Mouse (Mus musculus) hindbrain, postnatal 0 days (tissue): ENCODE measurements at regions not wholly inside any gene's neighbourhood (a gene's known extent, or its start where the extent isn't known, plus 50 kb on each side); places are given as distances from the start of the nearest gene placed in this dataset.
A peak's percentile ranks its signal among the peaks of the same experiment; 100 is the strongest.

Experiments used
- ATAC-seq: fragments of 200-750 bp; cut with Nextera tagmentation; 2 replicates; pipeline ENCODE4 v1.8.0; 2017; ENCODE audit warnings: mild to moderate bottlenecking, moderate TSS enrichment, moderate library complexity
- DNase-seq: peaks from one replicate; pipeline ENCODE4 v3.0.0-alpha.2; 2015; ENCODE audit warnings: low spot score
- H3K27ac ChIP-seq: fragments of 300-500 bp; sonication (generic); 2 replicates; pipeline ENCODE4 v1.5.1; 2014; ENCODE audit warnings: mild to moderate bottlenecking
- H3K27me3 ChIP-seq: fragments of 300-500 bp; sonication (generic); 2 replicates; pipeline ENCODE4 v1.6.1; 2014; ENCODE audit warnings: low read length, mixed read lengths; ENCODE audit not compliant: insufficient read depth
- H3K36me3 ChIP-seq: fragments of 300-500 bp; sonication (generic); 2 replicates; pipeline ENCODE4 v1.6.1; 2014; ENCODE audit warnings: low read length, mixed read lengths; ENCODE audit not compliant: insufficient read depth
- H3K4me1 ChIP-seq: fragments of 300-500 bp; sonication (generic); 2 replicates; pipeline ENCODE4 v1.6.1; 2014; ENCODE audit warnings: antibody characterized with exemption, low read length, mixed read lengths; ENCODE audit not compliant: insufficient read depth
- H3K4me2 ChIP-seq: fragments of 300-500 bp; sonication (generic); 2 replicates; pipeline ENCODE4 v1.6.1; 2014; ENCODE audit warnings: low read depth, mild to moderate bottlenecking, low read length, moderate library complexity, mixed read lengths
- H3K4me3 ChIP-seq: fragments of 300-500 bp; sonication (generic); 2 replicates; pipeline ENCODE4 v1.5.1; 2014; ENCODE audit warnings: low read length
- H3K9ac ChIP-seq: fragments of 300-500 bp; sonication (generic); replicated peaks from 2 replicates; pipeline ENCODE4 v1.6.1; 2014; ENCODE audit warnings: mild to moderate bottlenecking, low read length, moderate library complexity, mixed read lengths
- H3K9me3 ChIP-seq: fragments of 300-500 bp; sonication (generic); 2 replicates; pipeline ENCODE4 v1.6.1; 2016; ENCODE audit warnings: low read length, mixed read lengths
- CTCF ChIP-seq: IDR thresholded peaks from 2 replicates; pipeline ENCODE4 v1.5.1; 2016; ENCODE audit warnings: antibody characterized with exemption, control low read depth, low read depth
- WGBS: fragments of 180-500 bp; shearing (Covaris S2); extraction: QIAGEN DNeasy Blood & Tissue Kit; methylation state at CpG from one replicate; pipeline ENCODE4 v1.1.7; 2014; 5-methylcytosine and 5-hydroxymethylcytosine counted together

- TF ChIP-seq CTCF, result no peak
- DNase-seq, result peak; percentile 46
- 55% methylated on average over 1 of the region's 1 CpGs for WGBS
- Histone ChIP-seq H3K9me3 (no peaks in the 10 kb centered on the region), H3K27ac (no peak overlapping the region), H3K4me1 (no peaks in the 10 kb centered on the region), H3K27me3 (no peaks in the 10 kb centered on the region), H3K36me3 (no peaks in the 10 kb centered on the region), H3K4me3 (no peak overlapping the region), H3K9ac (no peak overlapping the region), H3K4me2 (no peak overlapping the region)
- no peak for ATAC-seq
Measured at GRCm38 (mm10) chr10:92504271-92504670, 217.9 kb downstream of the Nedd1 start.

GRCm38 (mm10) chr10:92483592-92483991 lies 238.6 kb downstream of the Nedd1 start:
- Histone ChIP-seq H3K36me3 (no peaks in the 10 kb centered on the region), H3K27me3 (no peaks in the 10 kb centered on the region), H3K4me3 (no peak overlapping the region), H3K4me1 (no peaks in the 10 kb centered on the region), H3K4me2 (no peak overlapping the region), H3K27ac (no peak overlapping the region), H3K9me3 (peaks cover 11% of the 10 kb centered on the region; the same call in 1 of the 2 replicates), H3K9ac (no peak overlapping the region)
- DNase-seq (no peak), ATAC-seq (no peak)
- no peak for TF ChIP-seq CTCF
- 80% methylated on average over 1 of the region's 1 CpGs for WGBS

DNA sequence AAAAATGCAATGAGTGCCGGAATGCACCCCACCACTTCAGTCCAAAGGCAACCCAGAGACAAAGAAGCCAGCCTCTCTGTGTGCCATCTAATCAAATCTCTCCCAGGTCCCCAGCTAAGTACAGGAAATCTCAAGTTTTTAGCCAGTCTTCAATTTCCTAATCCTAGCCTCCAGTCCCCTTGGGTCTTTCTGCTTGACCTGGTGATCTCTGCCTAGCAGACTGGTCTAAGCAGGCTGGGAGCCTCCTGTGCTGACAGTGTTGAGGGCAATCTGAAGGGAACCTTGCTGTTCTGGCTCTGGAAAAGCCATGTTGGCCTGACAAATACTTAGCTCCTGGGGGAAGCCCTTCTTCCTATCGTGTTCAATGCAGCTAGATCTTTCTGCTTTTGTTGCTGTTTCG lies 248.9 kb downstream of the Nedd1 start:
- Histone ChIP-seq H3K27ac (no peak overlapping the region), H3K4me2 (no peak overlapping the region), H3K36me3 (no peaks in the 10 kb centered on the region), H3K9me3 (no peaks in the 10 kb centered on the region), H3K4me3 (no peak overlapping the region), H3K4me1 (no peaks in the 10 kb centered on the region), H3K9ac (no peak overlapping the region), H3K27me3 (no peaks in the 10 kb centered on the region)
- ATAC-seq (no peak), DNase-seq (no peak)
- WGBS, result 54% methylated on average over 3 of the region's 3 CpGs
- no peak for TF ChIP-seq CTCF

GRCm38 (mm10) chr10:92471111-92471510 lies 251.1 kb downstream of the Nedd1 start:
- Histone ChIP-seq H3K9ac (no peak overlapping the region), H3K4me1 (no peaks in the 10 kb centered on the region), H3K4me3 (no peak overlapping the region), H3K36me3 (no peaks in the 10 kb centered on the region), H3K27ac (no peak overlapping the region), H3K27me3 (no peaks in the 10 kb centered on the region), H3K9me3 (no peaks in the 10 kb centered on the region), H3K4me2 (no peak overlapping the region)
- no peak for ATAC-seq
- no peak for DNase-seq
- WGBS, result 90% methylated on average over 1 of the region's 1 CpGs
- no peak for TF ChIP-seq CTCF

DNA sequence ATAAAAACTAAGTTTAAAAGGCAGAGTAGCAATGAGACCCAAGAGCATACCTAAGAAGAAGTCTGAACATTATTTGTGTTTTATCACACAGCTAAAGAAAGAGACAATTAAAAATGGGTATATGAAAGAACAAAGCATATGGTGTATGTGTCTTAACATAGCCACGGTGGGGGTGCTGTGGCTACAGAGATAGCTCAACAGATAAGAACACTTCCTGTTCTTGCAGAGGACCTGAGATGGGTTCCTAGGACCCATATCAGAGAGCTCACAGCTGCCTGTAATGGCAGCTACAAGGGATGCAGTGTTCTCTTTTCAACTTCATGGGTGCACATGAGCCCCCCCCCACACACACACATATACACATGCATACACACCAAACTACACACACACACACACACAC lies 267.0 kb downstream of the Nedd1 start:
- no peak overlapping the region for H3K27ac ChIP-seq
- DNase-seq (no peak), ATAC-seq (no peak)
- H3K4me1 ChIP-seq, result no peaks in the 10 kb centered on the region
- H3K4me2 ChIP-seq, result no peak overlapping the region
- 88% methylated on average over 1 of the region's 1 CpGs for WGBS
- H3K4me3 ChIP-seq, result no peak overlapping the region
- H3K36me3 ChIP-seq, result no peaks in the 10 kb centered on the region
- no peaks in the 10 kb centered on the region for H3K9me3 ChIP-seq
- H3K9ac ChIP-seq, result no peak overlapping the region
- TF ChIP-seq CTCF, result no peak
- H3K27me3 ChIP-seq, result no peaks in the 10 kb centered on the region

DNA sequence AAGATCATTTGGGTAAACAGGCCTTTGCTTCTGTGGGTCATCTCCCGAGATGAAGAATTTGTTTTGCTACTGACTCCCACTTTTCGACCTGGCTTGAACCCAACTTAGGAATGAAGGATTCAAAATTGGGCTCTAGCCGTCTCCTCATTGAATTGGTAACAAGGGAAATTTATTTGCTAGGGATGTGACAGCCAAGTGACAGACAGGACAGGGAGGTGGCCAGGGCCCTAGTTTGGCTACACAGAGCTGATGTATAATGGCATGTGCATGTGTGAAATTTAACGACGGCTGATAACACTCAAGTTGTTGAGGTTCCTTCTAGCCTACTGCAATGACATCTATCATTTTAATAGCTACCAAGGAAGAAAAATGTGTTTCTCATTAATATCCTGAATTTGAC lies 268.7 kb downstream of the Nedd1 start:
- TF ChIP-seq CTCF, result no peak
- DNase-seq (no peak), ATAC-seq (no peak)
- no peak overlapping the region for H3K4me3 ChIP-seq
- no peak overlapping the region for H3K4me2 ChIP-seq
- no peak overlapping the region for H3K9ac ChIP-seq
- H3K4me1 ChIP-seq, result no peaks in the 10 kb centered on the region
- H3K9me3 ChIP-seq, result no peaks in the 10 kb centered on the region
- WGBS, result 72% methylated on average over 5 of the region's 5 CpGs
- H3K27ac ChIP-seq, result no peak overlapping the region
- H3K27me3 ChIP-seq, result no peaks in the 10 kb centered on the region
- H3K36me3 ChIP-seq, result no peaks in the 10 kb centered on the region

- Histone ChIP-seq H3K4me1 (no peaks in the 10 kb centered on the region), H3K27ac (no peak overlapping the region), H3K9ac (no peak overlapping the region), H3K4me2 (no peak overlapping the region), H3K27me3 (no peaks in the 10 kb centered on the region), H3K9me3 (no peaks in the 10 kb centered on the region), H3K4me3 (no peak overlapping the region), H3K36me3 (no peaks in the 10 kb centered on the region)
- TF ChIP-seq CTCF, result no peak
- ATAC-seq (no peak), DNase-seq (no peak)
- WGBS, result 51% methylated on average over 2 of the region's 2 CpGs
Measured at GRCm38 (mm10) chr10:92445957-92446356, 276.3 kb downstream of the Nedd1 start.
